Mouse (Mus musculus): ENCODE data around the gene Ttc28.

Ttc28 gene

GRCm38 (mm10) chr5:111204221-111204620 lies 324.6 kb downstream of the Ttc28 start:
- DNase-seq (ENCODE audit: low read depth, low spot score), result no peak

GRCm38 (mm10) chr5:111204976-111205586 lies 325.5 kb downstream of the Ttc28 start:
- no peak for DNase-seq (ENCODE audit: low read depth, low spot score)

GRCm38 (mm10) chr5:111205817-111206216 lies 326.2 kb downstream of the Ttc28 start:
- DNase-seq (ENCODE audit: low read depth, low spot score), result no peak

- no peak for DNase-seq (ENCODE audit: low read depth, low spot score)
These were observed 328.5 kb downstream of the Ttc28 start for GRCm38 (mm10) chr5:111207924-111208659.

- DNase-seq (ENCODE audit: low read depth, low spot score), result no peak
These were observed 329.0 kb downstream of the Ttc28 start for GRCm38 (mm10) chr5:111208660-111208969.

GRCm38 (mm10) chr5:111213935-111214450 lies 334.4 kb downstream of the Ttc28 start:
- no peak for DNase-seq (ENCODE audit: low read depth, low spot score)

GRCm38 (mm10) chr5:111214890-111215289 lies 335.3 kb downstream of the Ttc28 start:
- DNase-seq (ENCODE audit: low read depth, low spot score), result no peak

- no peak for DNase-seq (ENCODE audit: low read depth, low spot score)
These were observed 336.1 kb downstream of the Ttc28 start for GRCm38 (mm10) chr5:111215722-111216121.

GRCm38 (mm10) chr5:111216166-111216565 lies 336.6 kb downstream of the Ttc28 start:
- DNase-seq (ENCODE audit: low read depth, low spot score), result no peak

GRCm38 (mm10) chr5:111217447-111218110 lies 338.0 kb downstream of the Ttc28 start:
- no peak for DNase-seq (ENCODE audit: low read depth, low spot score)

- no peak for DNase-seq (ENCODE audit: low read depth, low spot score)
These were observed 338.7 kb downstream of the Ttc28 start for GRCm38 (mm10) chr5:111218111-111218891.

- DNase-seq (ENCODE audit: low read depth, low spot score), result no peak
These were observed 339.4 kb downstream of the Ttc28 start for GRCm38 (mm10) chr5:111218998-111219397.

- no peak for DNase-seq (ENCODE audit: low read depth, low spot score)
These were observed 341.2 kb downstream of the Ttc28 start for GRCm38 (mm10) chr5:111220679-111221380.

- no peak for DNase-seq (ENCODE audit: low read depth, low spot score)
These were observed 343.2 kb downstream of the Ttc28 start for GRCm38 (mm10) chr5:111222820-111223219.

GRCm38 (mm10) chr5:111225306-111225705 lies 345.7 kb downstream of the Ttc28 start:
- DNase-seq (ENCODE audit: low read depth, low spot score), result no peak

GRCm38 (mm10) chr5:111226486-111226885 lies 346.9 kb downstream of the Ttc28 start:
- no peak for DNase-seq (ENCODE audit: low read depth, low spot score)

- no peak for DNase-seq (ENCODE audit: low read depth, low spot score)
These were observed 348.2 kb downstream of the Ttc28 start for GRCm38 (mm10) chr5:111227850-111228249.

GRCm38 (mm10) chr5:111228302-111229040 lies 348.9 kb downstream of the Ttc28 start:
- DNase-seq (ENCODE audit: low read depth, low spot score), result no peak

GRCm38 (mm10) chr5:111229041-111229394 lies 349.4 kb downstream of the Ttc28 start:
- DNase-seq (ENCODE audit: low read depth, low spot score), result no peak

- no peak for DNase-seq (ENCODE audit: low read depth, low spot score)
These were observed 350.1 kb downstream of the Ttc28 start for GRCm38 (mm10) chr5:111229671-111230070.

- DNase-seq (ENCODE audit: low read depth, low spot score), result no peak
These were observed 351.4 kb downstream of the Ttc28 start for GRCm38 (mm10) chr5:111231044-111231443.

All from brain, embryonic 18.5 days (tissue).